Mouse (Mus musculus): ENCODE data around the gene Col5a1. TPM values are rescaled to one million over a fixed set of nuclear protein-coding genes. Genes with fewer than 3 reads are reported as not detected.

Gene Col5a1
- polyA plus RNA-seq, 1 experiment, result 172 TPM

GRCm38 (mm10) chr2:27894986-27895385 lies 8.8 kb downstream of the Col5a1 start:
- H3K4me3 ChIP-seq, result no peak overlapping the region
- peaks cover 16% of the 10 kb centered on the region for H3K36me3 ChIP-seq (ENCODE audit: control insufficient read depth, insufficient read depth)
- H3K79me2 ChIP-seq (ENCODE audit: control insufficient read depth, insufficient read depth), result peaks cover 100% of the 10 kb centered on the region
- peak overlapping the region; percentile 57 for H3K4me2 ChIP-seq (ENCODE audit: low read depth)
- H3K27me3 ChIP-seq (ENCODE audit: control insufficient read depth, insufficient read depth, insufficient read length), result no peaks in the 10 kb centered on the region
- TF ChIP-seq TCF3 (IDR thresholded peaks at IDR 0.05; ENCODE audit: insufficient read length, low read depth) (no peak), MYOD1 (IDR thresholded peaks at IDR 0.05; ENCODE audit: control insufficient read depth in 1 of 3, insufficient read length in 2 of 3, low read depth in 2 of 3) (peak in 2 of 3 experiments; percentile 64 to 70)
- no peak overlapping the region for H3ac ChIP-seq (ENCODE audit: control insufficient read depth, insufficient read length)

- Histone ChIP-seq H3K36me3 (ENCODE audit: control insufficient read depth, insufficient read depth) (peaks cover 16% of the 10 kb centered on the region), H3K4me2 (ENCODE audit: low read depth) (peak overlapping the region; percentile 57), H3K27me3 (ENCODE audit: control insufficient read depth, insufficient read depth, insufficient read length) (no peaks in the 10 kb centered on the region), H3ac (ENCODE audit: control insufficient read depth, insufficient read length) (no peak overlapping the region), H3K4me3 (no peak overlapping the region), H3K79me2 (ENCODE audit: control insufficient read depth, insufficient read depth) (peaks cover 100% of the 10 kb centered on the region)
- TF ChIP-seq E2F4 (IDR thresholded peaks at IDR 0.05; ENCODE audit: insufficient read depth), result no peak
- no peak for TF ChIP-seq MAX (IDR thresholded peaks at IDR 0.05; ENCODE audit: low read depth)
- TF ChIP-seq POLR2A (IDR thresholded peaks at IDR 0.05; ENCODE audit: insufficient read length, low read depth), result peak; percentile 33
Measured at GRCm38 (mm10) chr2:27895648-27896047, 9.4 kb downstream of the Col5a1 start.

GRCm38 (mm10) chr2:27897161-27897560 lies 10.9 kb downstream of the Col5a1 start:
- H3K4me2 ChIP-seq (ENCODE audit: low read depth), result peak overlapping the region; percentile 4
- H3ac ChIP-seq (ENCODE audit: control insufficient read depth, insufficient read length), result no peak overlapping the region
- H3K79me2 ChIP-seq (ENCODE audit: control insufficient read depth, insufficient read depth), result peaks cover 100% of the 10 kb centered on the region
- no peak overlapping the region for H3K4me3 ChIP-seq
- TF ChIP-seq MYOD1 (IDR thresholded peaks at IDR 0.05; ENCODE audit: control insufficient read depth in 1 of 3, insufficient read length in 2 of 3, low read depth in 2 of 3) (no peak), MYOG (IDR thresholded peaks at IDR 0.05; ENCODE audit: control insufficient read depth in 1 of 3, insufficient read depth in 1 of 3, insufficient read length in 2 of 3, low read depth in 2 of 3) (peak in 2 of 3 experiments; percentile 27 to 44), TCF12 (IDR thresholded peaks at IDR 0.05; ENCODE audit: insufficient read depth, poor library complexity, severe bottlenecking) (peak; percentile 12)
- H3K27me3 ChIP-seq (ENCODE audit: control insufficient read depth, insufficient read depth, insufficient read length), result no peaks in the 10 kb centered on the region
- H3K36me3 ChIP-seq (ENCODE audit: control insufficient read depth, insufficient read depth), result peaks cover 16% of the 10 kb centered on the region

GRCm38 (mm10) chr2:27899894-27900293 lies 13.7 kb downstream of the Col5a1 start:
- Histone ChIP-seq H3K4me2 (ENCODE audit: low read depth) (no peak overlapping the region), H3K27me3 (ENCODE audit: control insufficient read depth, insufficient read depth, insufficient read length) (no peaks in the 10 kb centered on the region), H3K36me3 (ENCODE audit: control insufficient read depth, insufficient read depth) (peaks cover 9% of the 10 kb centered on the region), H3K79me2 (ENCODE audit: control insufficient read depth, insufficient read depth) (peaks cover 100% of the 10 kb centered on the region), H3K4me3 (no peak overlapping the region), H3ac (ENCODE audit: control insufficient read depth, insufficient read length) (no peak overlapping the region)
- TF ChIP-seq TCF3 (IDR thresholded peaks at IDR 0.05; ENCODE audit: insufficient read length, low read depth) (no peak), POLR2AphosphoS2 (IDR thresholded peaks at IDR 0.05; ENCODE audit: insufficient read length, low read depth) (peak; percentile 29)

GRCm38 (mm10) chr2:27901076-27901475 lies 14.9 kb downstream of the Col5a1 start:
- no peaks in the 10 kb centered on the region for H3K27me3 ChIP-seq (ENCODE audit: control insufficient read depth, insufficient read depth, insufficient read length)
- H3K4me2 ChIP-seq (ENCODE audit: low read depth), result no peak overlapping the region
- H3ac ChIP-seq (ENCODE audit: control insufficient read depth, insufficient read length), result no peak overlapping the region
- peaks cover 100% of the 10 kb centered on the region for H3K79me2 ChIP-seq (ENCODE audit: control insufficient read depth, insufficient read depth)
- no peak overlapping the region for H3K4me3 ChIP-seq
- peaks cover 9% of the 10 kb centered on the region for H3K36me3 ChIP-seq (ENCODE audit: control insufficient read depth, insufficient read depth)
- no peak for TF ChIP-seq TCF12 (IDR thresholded peaks at IDR 0.05; ENCODE audit: insufficient read depth, poor library complexity, severe bottlenecking)
- no peak for TF ChIP-seq POLR2A (IDR thresholded peaks at IDR 0.05; ENCODE audit: insufficient read length, low read depth)
- no peak for TF ChIP-seq MAX (IDR thresholded peaks at IDR 0.05; ENCODE audit: low read depth)
- no peak for TF ChIP-seq CEBPB (IDR thresholded peaks at IDR 0.05; ENCODE audit: insufficient read depth, poor library complexity, severe bottlenecking)
- no peak for TF ChIP-seq REST (IDR thresholded peaks at IDR 0.05; ENCODE audit: insufficient read depth, insufficient read length)

- peaks cover 100% of the 10 kb centered on the region for H3K79me2 ChIP-seq (ENCODE audit: control insufficient read depth, insufficient read depth)
- no peak overlapping the region for H3ac ChIP-seq (ENCODE audit: control insufficient read depth, insufficient read length)
- H3K4me3 ChIP-seq, result no peak overlapping the region
- no peaks in the 10 kb centered on the region for H3K27me3 ChIP-seq (ENCODE audit: control insufficient read depth, insufficient read depth, insufficient read length)
- no peak overlapping the region for H3K4me2 ChIP-seq (ENCODE audit: low read depth)
- peaks cover 9% of the 10 kb centered on the region for H3K36me3 ChIP-seq (ENCODE audit: control insufficient read depth, insufficient read depth)
- no peak for TF ChIP-seq MYOD1 (IDR thresholded peaks at IDR 0.05; ENCODE audit: control insufficient read depth in 1 of 3, insufficient read length in 2 of 3, low read depth in 2 of 3)
- no peak for TF ChIP-seq SRF (IDR thresholded peaks at IDR 0.05; ENCODE audit: control insufficient read depth, insufficient read length, low read depth)
- no peak for TF ChIP-seq MAX (IDR thresholded peaks at IDR 0.05; ENCODE audit: low read depth)
- no peak for TF ChIP-seq TCF12 (IDR thresholded peaks at IDR 0.05; ENCODE audit: insufficient read depth, poor library complexity, severe bottlenecking)
- peak; percentile 52 for TF ChIP-seq POLR2AphosphoS2 (IDR thresholded peaks at IDR 0.05; ENCODE audit: insufficient read length, low read depth)
- TF ChIP-seq REST (IDR thresholded peaks at IDR 0.05; ENCODE audit: insufficient read depth, insufficient read length), result no peak
- no peak for TF ChIP-seq POLR2A (IDR thresholded peaks at IDR 0.05; ENCODE audit: insufficient read length, low read depth)
Measured at GRCm38 (mm10) chr2:27901525-27902245, 15.5 kb downstream of the Col5a1 start.

Data from myocyte (in vitro differentiated cells).